Mouse (Mus musculus) lung, postnatal 0 days (tissue): ENCODE results near the gene Klhl12. TPM values are rescaled to one million over a fixed set of nuclear protein-coding genes. Genes with fewer than 3 reads are reported as not detected.

Experiments
- ATAC-seq: fragments of 200-750 bp; cut with Nextera tagmentation; 2 replicates; pipeline ENCODE4 v1.8.0; 2017; ENCODE audit warnings: moderate library complexity
- DNase-seq: peaks from one replicate; pipeline ENCODE4 v3.0.0-alpha.2; 2016; ENCODE audit warnings: low spot score
- H3K27ac ChIP-seq: fragments of 300-500 bp; sonication (generic); 2 replicates; pipeline ENCODE4 v1.5.1; 2014; ENCODE audit warnings: antibody characterized with exemption, mild to moderate bottlenecking, low read length, mixed read lengths
- H3K27me3 ChIP-seq: fragments of 300-500 bp; sonication (generic); replicated peaks from 2 replicates; pipeline ENCODE4 v1.6.1; 2014; ENCODE audit warnings: low read length, mixed read lengths; ENCODE audit not compliant: insufficient read depth
- H3K36me3 ChIP-seq: fragments of 300-500 bp; sonication (generic); 2 replicates; pipeline ENCODE4 v1.6.1; 2014; ENCODE audit warnings: low read length, mixed read lengths; ENCODE audit not compliant: insufficient read depth
- H3K4me1 ChIP-seq: fragments of 300-500 bp; sonication (generic); 2 replicates; pipeline ENCODE4 v1.6.1; 2014; ENCODE audit warnings: antibody characterized with exemption, low read depth, low read length, mixed read lengths; ENCODE audit not compliant: insufficient read depth
- H3K4me2 ChIP-seq: fragments of 300-500 bp; sonication (generic); replicated peaks from 2 replicates; pipeline ENCODE4 v1.6.1; 2014; ENCODE audit warnings: low read depth, mild to moderate bottlenecking, low read length, moderate library complexity, mixed read lengths
- H3K4me3 ChIP-seq: fragments of 300-500 bp; sonication (generic); 2 replicates; pipeline ENCODE4 v1.5.1; 2014; ENCODE audit warnings: low read depth, low read length
- H3K9ac ChIP-seq: fragments of 300-500 bp; sonication (generic); replicated peaks from 2 replicates; pipeline ENCODE4 v1.6.1; 2014; ENCODE audit warnings: low read depth, mild to moderate bottlenecking
- H3K9me3 ChIP-seq: fragments of 300-500 bp; sonication (generic); 2 replicates; pipeline ENCODE4 v1.6.1; 2016; ENCODE audit warnings: low read length, mixed read lengths
- CTCF ChIP-seq: IDR thresholded peaks from 2 replicates; pipeline ENCODE4 v1.5.1; 2016; ENCODE audit warnings: antibody characterized with exemption, mild to moderate bottlenecking
- EP300 ChIP-seq: IDR thresholded peaks from 2 replicates; pipeline ENCODE4 v1.6.1; 2016; ENCODE audit warnings: antibody characterized with exemption, mild to moderate bottlenecking, control low read depth
- WGBS: fragments of 180-500 bp; shearing (Covaris S2); extraction: QIAGEN DNeasy Blood & Tissue Kit; methylation state at CpG from one replicate; pipeline ENCODE4 v1.1.7; 2014; 5-methylcytosine and 5-hydroxymethylcytosine counted together
- polyA plus RNA-seq: library from polyadenylated mRNA; unstranded; fragments of >200 nt; fragmentation: Nextera tagmentation; extraction: Ambion mirVana; gene quantifications from 2 replicates; pipeline ENCODE4 v1.2.1, GENCODE M21; 2015

The Klhl12 gene
- polyA plus RNA-seq, 1 experiment from 2014 or later, result 11.3 TPM

DNA sequence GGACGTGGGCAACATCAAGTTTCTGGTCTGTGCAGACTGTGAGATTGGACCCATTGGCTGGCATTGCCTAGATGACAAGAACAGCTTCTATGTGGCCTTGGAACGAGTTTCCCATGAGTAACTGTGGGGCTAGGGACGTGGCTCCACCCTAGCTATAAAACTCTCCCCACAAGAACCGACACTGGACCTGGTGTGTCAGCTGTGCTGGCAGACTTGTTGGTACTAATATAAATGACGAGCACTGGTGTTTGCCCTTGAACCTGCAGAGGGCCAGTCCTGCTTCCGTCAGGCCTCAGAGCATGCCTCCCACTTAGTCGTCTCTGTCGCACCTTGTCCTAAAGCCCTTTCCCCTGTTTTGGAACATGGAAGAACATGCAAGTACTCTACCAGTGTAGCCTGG lies 50.9 kb downstream of the Klhl12 start:
- no peak for TF ChIP-seq EP300
- no peak for TF ChIP-seq CTCF
- Histone ChIP-seq H3K4me3 (no peak overlapping the region), H3K4me2 (no peak overlapping the region), H3K27ac (no peak overlapping the region), H3K4me1 (no peaks in the 10 kb centered on the region), H3K27me3 (no peaks in the 10 kb centered on the region), H3K36me3 (peaks cover 15% of the 10 kb centered on the region; the same call in 1 of the 2 replicates), H3K9ac (no peak overlapping the region), H3K9me3 (no peaks in the 10 kb centered on the region)
- no peak for ATAC-seq
- WGBS, result 86% methylated on average over 8 of the region's 8 CpGs
- no peak for DNase-seq

DNA sequence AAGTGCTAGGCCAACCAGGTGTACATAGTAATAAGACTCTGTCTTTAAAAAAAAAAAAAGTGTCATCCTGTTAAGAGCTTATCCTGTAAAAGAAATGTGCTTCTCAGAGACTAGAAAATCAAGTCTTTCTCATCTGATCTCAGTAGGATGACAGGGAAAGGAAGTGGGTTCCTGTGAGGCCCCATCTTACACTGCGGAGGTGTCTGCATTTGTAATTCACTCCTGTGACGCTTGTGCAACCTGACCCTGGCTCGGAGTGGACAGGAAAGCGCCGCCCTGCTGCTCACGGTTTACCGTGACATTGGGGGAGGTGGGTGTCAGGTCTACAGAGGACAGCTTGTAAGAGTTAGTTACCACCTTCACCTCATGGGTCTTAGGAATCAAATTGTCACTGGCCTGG lies 54.7 kb downstream of the Klhl12 start:
- Histone ChIP-seq H3K36me3 (peaks cover 15% of the 10 kb centered on the region; the same call in 1 of the 2 replicates), H3K4me3 (no peak overlapping the region), H3K4me2 (no peak overlapping the region), H3K9ac (no peak overlapping the region), H3K4me1 (0 out of 2 replicates have a peak, but pooled peaks cover 2% of the 10 kb centered on the region), H3K9me3 (no peaks in the 10 kb centered on the region), H3K27ac (no peak overlapping the region), H3K27me3 (no peaks in the 10 kb centered on the region)
- no peak for TF ChIP-seq CTCF
- TF ChIP-seq EP300, result no peak
- ATAC-seq (no peak), DNase-seq (no peak)
- WGBS, result 37% methylated on average over 7 of the region's 7 CpGs

DNA sequence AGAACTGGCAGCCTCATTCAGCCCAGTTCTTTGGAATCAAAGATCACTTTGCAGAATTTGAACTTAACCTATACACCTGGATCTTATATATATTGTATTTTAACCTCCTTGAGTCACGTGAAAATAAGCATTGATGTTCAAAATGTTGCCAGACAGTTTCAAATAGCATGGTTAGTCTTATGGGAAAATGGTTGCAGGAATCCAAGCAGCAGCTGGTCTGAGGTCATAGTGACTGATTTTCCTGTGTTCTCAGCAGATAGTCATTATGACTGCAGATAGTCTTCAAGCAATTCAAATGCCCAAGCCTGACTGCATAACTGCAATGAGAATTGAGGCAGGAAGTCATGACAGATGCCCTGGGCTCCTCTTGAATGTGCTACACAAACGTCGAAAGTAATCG lies 56.9 kb downstream of the Klhl12 start:
- ATAC-seq (no peak), DNase-seq (no peak)
- no peaks in the 10 kb centered on the region for H3K27me3 ChIP-seq
- H3K27ac ChIP-seq, result no peak overlapping the region
- no peaks in the 10 kb centered on the region for H3K9me3 ChIP-seq
- no peak overlapping the region for H3K4me2 ChIP-seq
- H3K9ac ChIP-seq, result no peak overlapping the region
- 53% methylated on average over 4 of the region's 4 CpGs for WGBS
- peaks cover 10% of the 10 kb centered on the region; the same call in 1 of the 2 replicates for H3K4me1 ChIP-seq
- no peak overlapping the region for H3K4me3 ChIP-seq
- 0 out of 2 replicates have a peak, but pooled peaks cover 5% of the 10 kb centered on the region for H3K36me3 ChIP-seq
- TF ChIP-seq EP300 (no peak), CTCF (no peak)

DNA sequence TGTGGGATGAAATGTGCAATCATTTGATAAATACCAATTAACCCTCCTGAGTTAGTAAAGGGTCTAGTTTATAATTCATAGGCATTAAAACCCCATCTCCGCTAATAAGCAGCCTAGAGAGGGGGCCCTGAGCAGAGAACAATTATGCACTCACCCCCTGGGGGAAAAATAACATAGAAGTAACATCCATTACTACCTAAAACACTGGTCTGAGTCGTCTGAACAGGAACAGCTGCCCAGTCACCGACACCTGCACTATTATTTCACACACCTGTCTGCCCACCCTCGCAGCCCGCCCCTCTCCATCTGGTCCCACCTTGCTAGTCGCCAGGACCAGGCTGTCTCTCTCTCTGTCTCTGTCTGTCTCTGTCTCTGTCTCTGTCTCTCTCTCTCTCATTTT lies 57.3 kb downstream of the Klhl12 start:
- H3K27ac ChIP-seq, result no peak overlapping the region
- H3K36me3 ChIP-seq, result 0 out of 2 replicates have a peak, but pooled peaks cover 1% of the 10 kb centered on the region
- DNase-seq (no peak), ATAC-seq (no peak)
- H3K4me2 ChIP-seq, result no peak overlapping the region
- H3K4me3 ChIP-seq, result no peak overlapping the region
- H3K9me3 ChIP-seq, result no peaks in the 10 kb centered on the region
- no peak for TF ChIP-seq EP300
- no peak for TF ChIP-seq CTCF
- WGBS, result 52% methylated on average over 6 of the region's 6 CpGs
- no peaks in the 10 kb centered on the region for H3K27me3 ChIP-seq
- H3K9ac ChIP-seq, result no peak overlapping the region
- H3K4me1 ChIP-seq, result peaks cover 10% of the 10 kb centered on the region; the same call in 1 of the 2 replicates

DNA sequence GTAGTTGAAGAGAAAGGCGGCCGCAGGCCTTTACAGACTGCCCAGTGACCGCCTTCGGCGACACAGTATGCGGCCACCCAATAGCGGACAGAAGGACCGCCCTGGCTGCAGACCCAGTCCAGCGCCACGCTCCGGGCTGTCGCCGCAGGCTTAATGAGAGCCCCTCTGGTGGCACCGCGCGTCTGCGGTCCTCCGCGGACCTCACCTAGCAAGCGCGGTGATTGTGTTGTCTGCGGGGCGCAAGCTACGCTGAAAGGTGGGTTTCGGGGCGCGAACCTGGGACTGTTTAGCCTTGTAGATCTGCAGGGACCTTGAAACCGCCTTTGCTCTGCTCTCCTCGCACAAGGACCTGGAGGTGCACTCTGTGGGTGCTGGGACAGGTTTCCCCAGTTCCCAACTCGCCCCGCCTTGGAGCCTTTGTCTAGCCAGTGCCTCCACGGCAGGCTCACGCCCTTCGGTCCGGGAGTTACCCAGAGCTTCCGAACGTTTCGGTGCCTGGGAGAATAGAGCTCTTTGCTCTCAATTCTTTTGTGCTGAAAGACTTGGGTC lies 58.1 kb downstream of the Klhl12 start:
- 0 out of 2 replicates have a peak overlapping the region, but pooled peaks have one; percentile 1 for H3K27ac ChIP-seq
- WGBS, result 1% methylated on average over 38 of the region's 38 CpGs
- ATAC-seq (peak; percentile 76), DNase-seq (peak; percentile 57)
- peak overlapping the region; percentile 41 for H3K4me3 ChIP-seq
- TF ChIP-seq CTCF, result peak; percentile 27
- no peak for TF ChIP-seq EP300
- no peaks in the 10 kb centered on the region for H3K9me3 ChIP-seq
- peaks cover 10% of the 10 kb centered on the region; the same call in 1 of the 2 replicates for H3K4me1 ChIP-seq
- no peaks in the 10 kb centered on the region for H3K27me3 ChIP-seq
- 0 out of 2 replicates have a peak overlapping the region, but pooled peaks have one; percentile 26 for H3K9ac ChIP-seq
- H3K36me3 ChIP-seq, result no peaks in the 10 kb centered on the region
- H3K4me2 ChIP-seq, result peak overlapping the region; percentile 81

DNA sequence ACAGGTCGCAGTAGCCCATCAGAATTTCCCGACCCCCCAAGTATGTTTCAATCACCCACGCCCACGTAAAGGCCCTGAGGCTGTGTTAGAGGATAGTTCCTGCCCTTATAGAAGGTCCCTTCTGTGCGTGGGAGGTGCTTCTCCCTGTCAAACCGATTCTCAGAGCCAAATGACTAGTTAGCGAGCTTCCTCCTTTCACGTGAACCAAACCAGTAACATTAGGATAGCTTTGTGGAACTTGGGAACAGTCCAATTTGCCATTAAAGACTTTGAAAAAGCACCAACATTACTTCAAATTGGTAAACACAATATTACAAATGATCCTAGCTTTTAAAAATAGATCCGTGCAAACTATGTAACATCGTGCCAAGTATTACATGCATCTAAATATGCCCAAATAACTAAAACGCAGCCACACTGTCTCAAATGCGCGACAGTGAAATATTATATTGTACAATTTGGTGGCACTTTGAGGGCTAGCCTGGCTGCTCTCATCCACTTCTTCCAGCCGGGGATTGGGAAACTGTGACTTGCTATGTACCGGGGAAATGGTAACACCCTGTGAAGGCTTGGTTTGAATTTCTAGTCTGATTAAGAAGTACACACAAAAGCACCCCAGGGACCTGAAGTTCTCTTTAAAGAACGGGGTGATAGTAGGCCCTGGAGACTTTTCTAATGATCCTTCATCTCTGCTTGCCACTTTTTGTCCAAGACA lies 58.7 kb downstream of the Klhl12 start:
- H3K4me1 ChIP-seq, result peaks cover 10% of the 10 kb centered on the region; the same call in 1 of the 2 replicates
- peak overlapping the region; percentile 41 for H3K4me3 ChIP-seq
- no peaks in the 10 kb centered on the region for H3K9me3 ChIP-seq
- DNase-seq (peak; percentile 55), ATAC-seq (no peak)
- no peaks in the 10 kb centered on the region for H3K27me3 ChIP-seq
- H3K27ac ChIP-seq, result no peak overlapping the region
- H3K9ac ChIP-seq, result no peak overlapping the region
- 32% methylated on average over 16 of the region's 16 CpGs for WGBS
- no peak for TF ChIP-seq CTCF
- TF ChIP-seq EP300, result no peak
- no peaks in the 10 kb centered on the region for H3K36me3 ChIP-seq
- H3K4me2 ChIP-seq, result peak overlapping the region; percentile 81
